Mouse (Mus musculus) lung, embryonic 15.5 days (tissue): ENCODE measurements around the gene Pla2g4c. TPM values are rescaled to one million over a fixed set of nuclear protein-coding genes. Genes with fewer than 3 reads are reported as not detected.

Experiments used
- polyA plus RNA-seq: library from polyadenylated mRNA; unstranded; fragments of >200 nt; fragmentation: Nextera tagmentation; extraction: Ambion mirVana; gene quantifications from 2 replicates; pipeline ENCODE4 v1.2.1, GENCODE M21; 2015

Gene Pla2g4c
- polyA plus RNA-seq, 1 experiment from 2014 or later = 1.4 TPM

Other genes starting within 250 kb of the Pla2g4c start
- not detected in 2 replicates for gene Vmn1r85, start 229.5 kb upstream of the Pla2g4c start, polyA plus RNA-seq
- not detected in 2 replicates for gene Vmn1r86, start 204.7 kb upstream of the Pla2g4c start, polyA plus RNA-seq
- gene Vmn1r87, start 184.5 kb upstream of the Pla2g4c start, polyA plus RNA-seq = not detected in 2 replicates
- not detected in 2 replicates for gene Vmn1r88, start 165.1 kb upstream of the Pla2g4c start, polyA plus RNA-seq
- not detected in 2 replicates for gene Vmn1r89, start 111.6 kb upstream of the Pla2g4c start, polyA plus RNA-seq
- gene Lig1, start 47.4 kb upstream of the Pla2g4c start, polyA plus RNA-seq = 101 and 113 TPM in 2 replicates
- 8.5 and 10.0 TPM in 2 replicates for gene Zswim9, start 45.9 kb upstream of the Pla2g4c start, polyA plus RNA-seq
- gene Cabp5, start 73.5 kb downstream of the Pla2g4c start, polyA plus RNA-seq = not detected in 2 replicates
- gene Bsph1, start 126.2 kb downstream of the Pla2g4c start, polyA plus RNA-seq = not detected in 2 replicates
- gene Bsph2, start 246.4 kb downstream of the Pla2g4c start, polyA plus RNA-seq = not detected in 2 replicates